Mouse (Mus musculus): ENCODE measurements around the gene Abcb1a. TPM values are rescaled to one million over a fixed set of nuclear protein-coding genes. Genes with fewer than 3 reads are reported as not detected.

Abcb1a gene
- 0.81 and 0.84 TPM in 2 replicates for polyA plus RNA-seq (2015; fragmentation: Nextera tagmentation; extraction: Ambion mirVana)

DNA sequence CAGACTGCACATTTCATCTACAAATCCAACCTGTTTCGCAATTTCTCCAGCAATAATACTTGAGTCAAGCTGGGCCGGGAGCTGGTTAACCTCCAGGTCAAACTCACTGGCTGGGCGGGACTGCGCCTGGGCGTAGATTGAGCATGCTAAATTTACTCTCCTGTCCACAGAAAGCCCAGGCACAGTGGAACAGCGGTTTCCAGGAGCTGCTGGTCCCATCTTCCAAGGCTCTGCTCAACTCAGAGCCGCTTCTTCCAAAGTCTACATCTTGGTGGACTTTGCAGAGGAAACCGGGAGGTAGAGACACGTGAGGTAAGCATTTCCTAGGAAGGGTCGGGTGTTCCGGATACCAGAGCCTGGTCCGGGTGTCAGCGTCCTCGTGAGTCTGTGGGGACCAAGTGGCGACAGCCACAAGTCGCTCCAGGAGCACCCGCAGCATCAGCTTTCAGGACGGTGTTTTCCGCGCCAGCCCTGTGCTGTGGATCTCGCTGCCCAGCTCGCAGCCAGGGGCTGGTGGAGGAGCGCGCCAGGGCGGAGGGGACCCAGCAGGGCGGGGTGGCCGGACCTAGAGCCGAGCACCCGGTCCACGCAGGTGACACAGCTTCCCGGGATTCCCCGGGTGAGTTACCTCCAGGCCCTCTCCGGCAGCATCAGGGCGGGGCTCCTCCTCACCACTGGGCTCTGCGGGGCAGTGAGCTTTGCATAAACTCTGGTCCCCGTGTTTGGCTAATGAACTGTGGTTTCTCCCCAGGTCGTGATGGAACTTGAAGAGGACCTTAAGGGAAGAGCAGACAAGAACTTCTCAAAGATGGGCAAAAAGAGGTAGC lies at the start of gene Abcb1a:
Gene Abcb1a (plus strand): TSS at position 167 of the 827 bp plus-strand sequence.
- no peak within 1 kb of the TSS for H3K27ac ChIP-seq (ENCODE audit: low read length)
- WGBS (ENCODE audit: insufficient replicate concordance), result 6% methylated on average over 37 of the region's 37 CpGs

DNA sequence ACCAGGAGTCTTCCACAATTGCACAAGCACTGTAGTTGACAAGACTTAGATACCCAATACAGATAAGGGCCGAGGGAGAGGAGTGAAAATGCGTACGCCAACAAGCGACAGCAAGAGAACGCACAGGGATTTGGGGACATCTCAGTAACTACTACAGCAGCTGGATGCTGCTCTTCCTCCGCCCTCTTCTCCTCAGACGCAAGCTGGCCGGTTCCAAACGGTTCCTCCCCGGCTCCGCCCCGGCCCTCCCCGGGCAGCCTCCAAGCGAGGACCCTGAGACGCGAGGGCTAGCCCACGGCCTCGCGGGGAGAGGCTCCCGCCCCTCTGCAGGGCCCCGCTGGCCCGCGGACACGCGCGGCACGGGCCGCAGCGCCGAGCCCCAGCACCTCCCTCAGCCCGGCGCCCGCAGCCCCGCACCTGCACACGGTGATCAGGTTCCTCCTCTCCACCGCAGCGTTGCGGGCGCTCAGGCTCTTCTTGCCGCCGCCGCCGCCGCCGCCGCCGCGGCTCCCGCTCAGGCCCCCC lies 37.7 kb upstream of the Abcb1a start:
- Histone ChIP-seq H3K4me2 (ENCODE audit: low read depth, low read length) (peak overlapping the region; percentile 90), H3K9ac (ENCODE audit: low read depth, low read length) (peak overlapping the region; percentile 50; the same call in 1 of the 2 replicates), H3K27me3 (ENCODE audit: control insufficient read depth, insufficient read depth, low read depth, low read length) (peaks cover 17% of the 10 kb centered on the region), H3K36me3 (ENCODE audit: control insufficient read depth, insufficient read depth) (no peaks in the 10 kb centered on the region), H3K4me3 (ENCODE audit: low read depth, low read length) (peak overlapping the region; percentile 65), H3K9me3 (replicated peaks; ENCODE audit: control insufficient read depth, low read length) (no peaks in the 10 kb centered on the region), H3K27ac (ENCODE audit: low read length) (no peak overlapping the region), H3K4me1 (ENCODE audit: control insufficient read depth, low read depth, low read length) (no peaks in the 10 kb centered on the region; the same call in 1 of the 2 replicates)
- under 1% methylated on average over 35 of the region's 49 CpGs for WGBS (ENCODE audit: insufficient replicate concordance)
- ATAC-seq (ENCODE audit: low read depth), result peak; percentile 31; the same call in 1 of the 2 replicates

More for the DNA sequence above, at the start of gene Abcb1a:
- ATAC-seq (ENCODE audit: low read depth), result peak; percentile 91
- Histone ChIP-seq H3K4me1 (ENCODE audit: control insufficient read depth, low read depth, low read length) (no peaks in the 10 kb centered on the region), H3K27me3 (ENCODE audit: control insufficient read depth, insufficient read depth, low read depth, low read length) (no peaks in the 10 kb centered on the region; the same call in 1 of the 2 replicates), H3K4me3 (ENCODE audit: low read depth, low read length) (peak within 1 kb of the TSS; percentile 55), H3K36me3 (ENCODE audit: control insufficient read depth, insufficient read depth) (no peaks in the 10 kb centered on the region), H3K4me2 (ENCODE audit: low read depth, low read length) (peak within 1 kb of the TSS; percentile 58), H3K9ac (ENCODE audit: low read depth, low read length) (no peak within 1 kb of the TSS), H3K9me3 (replicated peaks; ENCODE audit: control insufficient read depth, low read length) (no peaks in the 10 kb centered on the region)

DNA sequence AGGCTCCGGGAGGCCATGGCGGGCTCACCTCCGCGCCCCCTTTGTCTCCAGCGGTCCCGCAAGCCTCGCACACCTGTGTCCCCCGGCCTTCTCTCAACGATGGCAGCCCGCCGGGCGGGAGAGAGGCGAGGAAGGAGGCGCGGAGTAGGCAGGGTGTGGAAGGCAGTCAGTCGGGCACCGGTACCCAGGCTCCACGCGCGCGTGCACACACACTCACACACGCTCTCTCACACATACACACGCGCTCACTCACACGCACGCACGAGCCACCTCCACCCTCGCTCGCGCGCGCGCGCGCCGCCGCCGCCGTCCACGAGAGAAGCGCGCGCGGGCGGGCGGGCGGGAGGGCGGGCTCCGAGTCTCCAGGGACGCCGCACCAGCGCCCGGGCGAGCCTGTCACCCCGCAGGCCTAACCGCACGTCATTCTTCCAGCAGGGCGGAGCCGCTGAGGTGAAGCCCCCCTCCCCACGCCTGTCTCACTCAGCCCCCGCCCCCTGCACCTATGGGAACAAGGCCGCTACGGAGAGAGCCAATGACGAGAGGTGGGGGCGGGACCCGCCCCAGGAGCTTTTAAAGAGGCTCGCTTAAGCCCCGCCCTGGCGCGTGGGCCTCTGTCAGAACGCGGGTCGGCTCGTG lies 37.2 kb upstream of the Abcb1a start, which contains the start of gene Rundc3b:
Gene Rundc3b (minus strand): TSS at position 357 of the 636 bp plus-strand sequence.
- Histone ChIP-seq H3K27me3 (ENCODE audit: control insufficient read depth, insufficient read depth, low read depth, low read length) (peaks cover 17% of the 10 kb centered on the region), H3K36me3 (ENCODE audit: control insufficient read depth, insufficient read depth) (no peaks in the 10 kb centered on the region), H3K4me2 (ENCODE audit: low read depth, low read length) (peak within 1 kb of the TSS; percentile 90), H3K27ac (ENCODE audit: low read length) (no peak within 1 kb of the TSS), H3K9ac (ENCODE audit: low read depth, low read length) (peak within 1 kb of the TSS; percentile 50; the same call in 1 of the 2 replicates), H3K4me1 (ENCODE audit: control insufficient read depth, low read depth, low read length) (no peaks in the 10 kb centered on the region; the same call in 1 of the 2 replicates), H3K4me3 (ENCODE audit: low read depth, low read length) (peak within 1 kb of the TSS; percentile 65), H3K9me3 (replicated peaks; ENCODE audit: control insufficient read depth, low read length) (no peaks in the 10 kb centered on the region)
- peak; percentile 94 for ATAC-seq (ENCODE audit: low read depth)
- under 1% methylated on average over 47 of the region's 74 CpGs for WGBS (ENCODE audit: insufficient replicate concordance)

DNA sequence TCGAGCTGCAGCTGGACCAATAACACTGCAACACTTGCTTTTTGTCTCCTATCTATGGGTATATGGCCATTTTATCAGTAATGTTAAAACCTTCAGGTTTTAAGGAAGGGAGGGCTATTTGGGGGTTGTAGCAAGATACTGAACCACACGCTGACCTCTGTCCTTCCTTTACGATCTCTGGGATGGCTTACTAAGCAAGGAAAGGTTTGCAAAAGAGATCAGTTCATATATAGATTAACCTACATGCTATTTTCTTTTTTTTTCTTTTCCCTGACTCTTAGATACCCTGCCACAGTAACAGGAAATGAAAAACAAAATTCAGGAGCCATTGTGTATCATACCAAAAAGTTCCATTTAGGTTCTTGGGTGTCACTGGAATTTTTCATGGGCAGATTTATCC lies 27.0 kb upstream of the Abcb1a start:
- H3K9ac ChIP-seq (ENCODE audit: low read depth, low read length), result no peak overlapping the region
- H3K4me3 ChIP-seq (ENCODE audit: low read depth, low read length), result no peak overlapping the region
- H3K9me3 ChIP-seq (replicated peaks; ENCODE audit: control insufficient read depth, low read length), result no peaks in the 10 kb centered on the region
- no peak overlapping the region for H3K27ac ChIP-seq (ENCODE audit: low read length)
- no peaks in the 10 kb centered on the region for H3K4me1 ChIP-seq (ENCODE audit: control insufficient read depth, low read depth, low read length)
- H3K36me3 ChIP-seq (ENCODE audit: control insufficient read depth, insufficient read depth), result no peaks in the 10 kb centered on the region
- ATAC-seq (ENCODE audit: low read depth), result no peak
- no peaks in the 10 kb centered on the region for H3K27me3 ChIP-seq (ENCODE audit: control insufficient read depth, insufficient read depth, low read depth, low read length)
- no peak overlapping the region for H3K4me2 ChIP-seq (ENCODE audit: low read depth, low read length)
- 59% methylated on average over 3 of the region's 3 CpGs for WGBS (ENCODE audit: insufficient replicate concordance)

DNA sequence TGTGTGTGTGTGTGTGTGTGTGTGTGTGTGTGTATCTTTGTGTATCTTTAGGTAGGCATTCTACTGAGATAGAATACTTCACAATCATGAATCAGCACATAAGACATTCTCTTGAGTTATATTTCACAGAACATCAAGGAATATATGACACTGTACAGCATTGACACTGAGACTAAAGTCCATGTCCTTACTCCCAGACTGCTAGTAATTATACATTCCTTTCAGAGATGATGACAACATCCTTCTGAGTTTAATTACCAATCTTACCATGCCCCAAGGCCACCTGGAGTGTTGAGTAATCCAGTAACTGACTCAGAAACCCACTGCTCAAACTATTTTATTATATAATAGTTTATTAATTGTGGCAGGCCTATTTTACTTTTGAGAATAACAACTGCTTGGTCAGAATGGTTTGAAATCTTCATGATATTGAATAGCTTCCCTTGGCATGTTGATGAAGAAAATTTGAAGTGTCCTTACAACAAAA lies 25.3 kb upstream of the Abcb1a start:
- H3K4me2 ChIP-seq (ENCODE audit: low read depth, low read length), result no peak overlapping the region
- no peaks in the 10 kb centered on the region for H3K4me1 ChIP-seq (ENCODE audit: control insufficient read depth, low read depth, low read length)
- no peak overlapping the region for H3K9ac ChIP-seq (ENCODE audit: low read depth, low read length)
- no peaks in the 10 kb centered on the region for H3K27me3 ChIP-seq (ENCODE audit: control insufficient read depth, insufficient read depth, low read depth, low read length)
- ATAC-seq (ENCODE audit: low read depth), result no peak
- no peaks in the 10 kb centered on the region for H3K36me3 ChIP-seq (ENCODE audit: control insufficient read depth, insufficient read depth)
- no peak overlapping the region for H3K27ac ChIP-seq (ENCODE audit: low read length)
- no peaks in the 10 kb centered on the region for H3K9me3 ChIP-seq (replicated peaks; ENCODE audit: control insufficient read depth, low read length)
- no peak overlapping the region for H3K4me3 ChIP-seq (ENCODE audit: low read depth, low read length)

DNA sequence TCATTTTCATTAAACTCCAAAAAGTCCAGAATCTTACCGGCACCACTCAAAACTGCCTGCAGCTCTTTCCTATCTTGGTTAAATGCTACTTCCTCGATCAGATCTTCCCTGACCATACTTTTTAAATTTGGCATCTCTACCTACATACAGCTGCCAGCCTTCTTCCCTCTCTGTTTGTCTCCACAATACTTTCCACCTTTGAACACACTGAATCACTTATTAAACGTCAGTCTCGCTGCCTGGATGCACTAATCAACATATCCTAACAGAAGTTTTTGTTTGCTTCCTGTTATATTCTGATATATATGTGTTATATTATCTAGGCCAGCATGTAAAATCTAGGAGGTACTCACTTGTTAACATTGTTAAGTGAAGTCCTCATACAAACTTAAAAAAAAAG lies 11.6 kb upstream of the Abcb1a start:
- no peak for ATAC-seq (ENCODE audit: low read depth)
- Histone ChIP-seq H3K4me3 (ENCODE audit: low read depth, low read length) (no peak overlapping the region), H3K27ac (ENCODE audit: low read length) (no peak overlapping the region), H3K4me2 (ENCODE audit: low read depth, low read length) (no peak overlapping the region), H3K27me3 (ENCODE audit: control insufficient read depth, insufficient read depth, low read depth, low read length) (no peaks in the 10 kb centered on the region), H3K9ac (ENCODE audit: low read depth, low read length) (no peak overlapping the region), H3K9me3 (replicated peaks; ENCODE audit: control insufficient read depth, low read length) (no peaks in the 10 kb centered on the region), H3K36me3 (ENCODE audit: control insufficient read depth, insufficient read depth) (no peaks in the 10 kb centered on the region), H3K4me1 (ENCODE audit: control insufficient read depth, low read depth, low read length) (no peaks in the 10 kb centered on the region)
- WGBS (ENCODE audit: insufficient replicate concordance), result 48% methylated on average over 4 of the region's 4 CpGs

DNA sequence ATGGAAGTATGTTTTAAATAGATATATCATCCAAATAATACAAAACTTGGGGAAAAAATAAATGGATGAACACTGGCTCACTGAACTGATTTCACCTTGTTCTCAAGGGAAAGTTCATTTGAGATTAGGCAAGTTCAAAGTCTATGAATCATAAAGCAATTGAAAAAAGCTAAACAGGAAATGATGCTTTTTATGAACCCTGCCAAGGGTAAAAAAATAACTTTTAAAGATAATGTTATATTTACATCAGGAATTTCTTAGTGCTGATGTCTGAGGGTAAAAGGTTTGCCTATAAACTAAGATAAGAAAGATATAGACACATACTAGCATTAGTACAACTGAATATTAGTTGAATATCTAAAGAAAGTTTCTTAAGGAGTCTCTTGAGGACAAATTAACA lies 11.1 kb upstream of the Abcb1a start:
- Histone ChIP-seq H3K9ac (ENCODE audit: low read depth, low read length) (no peak overlapping the region), H3K27me3 (ENCODE audit: control insufficient read depth, insufficient read depth, low read depth, low read length) (no peaks in the 10 kb centered on the region), H3K36me3 (ENCODE audit: control insufficient read depth, insufficient read depth) (no peaks in the 10 kb centered on the region), H3K27ac (ENCODE audit: low read length) (no peak overlapping the region), H3K4me2 (ENCODE audit: low read depth, low read length) (no peak overlapping the region), H3K4me1 (ENCODE audit: control insufficient read depth, low read depth, low read length) (no peaks in the 10 kb centered on the region), H3K4me3 (ENCODE audit: low read depth, low read length) (no peak overlapping the region), H3K9me3 (replicated peaks; ENCODE audit: control insufficient read depth, low read length) (no peaks in the 10 kb centered on the region)
- ATAC-seq (ENCODE audit: low read depth), result no peak

DNA sequence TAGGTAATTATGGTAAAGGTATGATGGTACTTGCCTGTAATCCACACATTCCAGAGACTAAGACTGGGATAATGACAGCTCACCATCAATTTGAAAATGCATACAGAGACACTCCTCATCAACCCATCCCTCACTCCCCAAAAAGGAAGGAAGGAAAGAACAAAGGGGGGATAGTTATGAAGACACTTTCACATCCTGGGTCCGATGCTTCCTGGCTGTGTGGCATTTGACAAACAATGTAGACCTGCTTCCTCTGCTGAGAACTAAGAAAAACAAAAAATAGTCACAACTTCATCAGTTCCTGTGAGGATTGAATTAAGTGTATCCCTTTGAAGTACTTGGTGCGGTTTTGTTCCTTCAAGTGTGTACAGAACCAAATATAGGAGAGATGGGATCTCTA lies 7.8 kb upstream of the Abcb1a start:
- no peaks in the 10 kb centered on the region for H3K27me3 ChIP-seq (ENCODE audit: control insufficient read depth, insufficient read depth, low read depth, low read length)
- no peaks in the 10 kb centered on the region for H3K36me3 ChIP-seq (ENCODE audit: control insufficient read depth, insufficient read depth)
- H3K9ac ChIP-seq (ENCODE audit: low read depth, low read length), result no peak overlapping the region
- H3K27ac ChIP-seq (ENCODE audit: low read length), result no peak overlapping the region
- WGBS (ENCODE audit: insufficient replicate concordance), result 52% methylated on average over 2 of the region's 2 CpGs
- no peaks in the 10 kb centered on the region for H3K9me3 ChIP-seq (replicated peaks; ENCODE audit: control insufficient read depth, low read length)
- no peaks in the 10 kb centered on the region for H3K4me1 ChIP-seq (ENCODE audit: control insufficient read depth, low read depth, low read length)
- no peak overlapping the region for H3K4me2 ChIP-seq (ENCODE audit: low read depth, low read length)
- H3K4me3 ChIP-seq (ENCODE audit: low read depth, low read length), result no peak overlapping the region
- no peak for ATAC-seq (ENCODE audit: low read depth)
